Mouse (Mus musculus): ENCODE data around the gene Lemd2. TPM values are rescaled to one million over a fixed set of nuclear protein-coding genes. Genes with fewer than 3 reads are reported as not detected.
A peak's percentile ranks its signal among the peaks of the same experiment; 100 is the strongest.

Lemd2 gene
- polyA plus RNA-seq, 1 experiment from 2014 or later: 20.2 TPM

GRCm38 (mm10) chr17:27159169-27159568 is 45.1 kb downstream of the Lemd2 start:
- no peaks in the 10 kb centered on the region for H3K36me3 ChIP-seq
- H3K9me3 ChIP-seq (replicated peaks): no peaks in the 10 kb centered on the region
- 72% methylated on average over 7 of the region's 7 CpGs for WGBS
- H3K27ac ChIP-seq: 0 out of 2 replicates have a peak overlapping the region, but pooled peaks have one; percentile 0
- H3K27me3 ChIP-seq (ENCODE audit: low read depth, poor library complexity, severe bottlenecking): no peaks in the 10 kb centered on the region
- peaks cover 25% of the 10 kb centered on the region for H3K4me1 ChIP-seq
- H3K4me3 ChIP-seq: no peak overlapping the region
- no peak for DNase-seq (ENCODE audit: low spot score)

- Histone ChIP-seq H3K27me3 (ENCODE audit: low read depth, poor library complexity, severe bottlenecking) (no peaks in the 10 kb centered on the region), H3K27ac (0 out of 2 replicates have a peak overlapping the region, but pooled peaks have one; percentile 0), H3K9me3 (replicated peaks) (no peaks in the 10 kb centered on the region), H3K4me1 (peaks cover 32% of the 10 kb centered on the region), H3K4me3 (no peak overlapping the region), H3K36me3 (no peaks in the 10 kb centered on the region)
- 84% methylated on average over 6 of the region's 6 CpGs for WGBS
- DNase-seq (ENCODE audit: low spot score): no peak
Measured at GRCm38 (mm10) chr17:27158439-27158838, 45.8 kb downstream of the Lemd2 start.

- Histone ChIP-seq H3K9me3 (replicated peaks) (no peaks in the 10 kb centered on the region), H3K4me3 (no peak overlapping the region), H3K4me1 (peaks cover 51% of the 10 kb centered on the region), H3K27ac (no peak overlapping the region; the same call in 1 of the 2 replicates), H3K36me3 (no peaks in the 10 kb centered on the region), H3K27me3 (ENCODE audit: low read depth, poor library complexity, severe bottlenecking) (no peaks in the 10 kb centered on the region)
- 87% methylated on average over 8 of the region's 8 CpGs for WGBS
- DNase-seq (ENCODE audit: low spot score): no peak
Measured at GRCm38 (mm10) chr17:27155752-27156151, 48.5 kb downstream of the Lemd2 start.

GRCm38 (mm10) chr17:27154881-27155280 is 49.4 kb downstream of the Lemd2 start:
- DNase-seq (ENCODE audit: low spot score): no peak
- no peaks in the 10 kb centered on the region for H3K27me3 ChIP-seq (ENCODE audit: low read depth, poor library complexity, severe bottlenecking)
- H3K27ac ChIP-seq: peak overlapping the region; percentile 56; the same call in 1 of the 2 replicates
- no peaks in the 10 kb centered on the region for H3K9me3 ChIP-seq (replicated peaks)
- H3K4me3 ChIP-seq: no peak overlapping the region
- H3K4me1 ChIP-seq: peaks cover 55% of the 10 kb centered on the region
- 79% methylated on average over 6 of the region's 6 CpGs for WGBS
- no peaks in the 10 kb centered on the region for H3K36me3 ChIP-seq

- 92% methylated on average over 14 of the region's 14 CpGs for WGBS
- no peaks in the 10 kb centered on the region for H3K27me3 ChIP-seq (ENCODE audit: low read depth, poor library complexity, severe bottlenecking)
- H3K9me3 ChIP-seq (replicated peaks): no peaks in the 10 kb centered on the region
- peak overlapping the region; percentile 56; the same call in 1 of the 2 replicates for H3K27ac ChIP-seq
- no peak overlapping the region for H3K4me3 ChIP-seq
- peaks cover 57% of the 10 kb centered on the region for H3K4me1 ChIP-seq
- no peak for DNase-seq (ENCODE audit: low spot score)
- H3K36me3 ChIP-seq: no peaks in the 10 kb centered on the region
Measured at GRCm38 (mm10) chr17:27154256-27154655, 50.0 kb downstream of the Lemd2 start.

- 85% methylated on average over 9 of the region's 9 CpGs for WGBS
- H3K27ac ChIP-seq: peak overlapping the region; percentile 67
- DNase-seq (ENCODE audit: low spot score): no peak
- no peaks in the 10 kb centered on the region for H3K36me3 ChIP-seq
- no peak overlapping the region for H3K4me3 ChIP-seq
- no peaks in the 10 kb centered on the region for H3K9me3 ChIP-seq (replicated peaks)
- peaks cover 60% of the 10 kb centered on the region for H3K4me1 ChIP-seq
- no peaks in the 10 kb centered on the region for H3K27me3 ChIP-seq (ENCODE audit: low read depth, poor library complexity, severe bottlenecking)
Measured at GRCm38 (mm10) chr17:27153773-27154193, 50.5 kb downstream of the Lemd2 start.

GRCm38 (mm10) chr17:27152976-27153723 is 51.1 kb downstream of the Lemd2 start:
- Histone ChIP-seq H3K9me3 (replicated peaks) (no peaks in the 10 kb centered on the region), H3K27me3 (ENCODE audit: low read depth, poor library complexity, severe bottlenecking) (no peaks in the 10 kb centered on the region), H3K4me1 (peaks cover 63% of the 10 kb centered on the region), H3K27ac (peak overlapping the region; percentile 67), H3K36me3 (no peaks in the 10 kb centered on the region), H3K4me3 (no peak overlapping the region)
- WGBS: 71% methylated on average over 8 of the region's 8 CpGs
- DNase-seq (ENCODE audit: low spot score): no peak

- no peaks in the 10 kb centered on the region for H3K27me3 ChIP-seq (ENCODE audit: low read depth, poor library complexity, severe bottlenecking)
- peaks cover 71% of the 10 kb centered on the region for H3K4me1 ChIP-seq
- WGBS: 73% methylated on average over 8 of the region's 8 CpGs
- H3K36me3 ChIP-seq: no peaks in the 10 kb centered on the region
- H3K27ac ChIP-seq: no peak overlapping the region
- H3K4me3 ChIP-seq: no peak overlapping the region
- H3K9me3 ChIP-seq (replicated peaks): no peaks in the 10 kb centered on the region
- no peak for DNase-seq (ENCODE audit: low spot score)
Measured at GRCm38 (mm10) chr17:27151411-27151810, 52.9 kb downstream of the Lemd2 start.

- Histone ChIP-seq H3K36me3 (no peaks in the 10 kb centered on the region), H3K4me3 (no peak overlapping the region), H3K27ac (no peak overlapping the region), H3K4me1 (peaks cover 72% of the 10 kb centered on the region), H3K27me3 (ENCODE audit: low read depth, poor library complexity, severe bottlenecking) (no peaks in the 10 kb centered on the region), H3K9me3 (replicated peaks) (no peaks in the 10 kb centered on the region)
- 84% methylated on average over 7 of the region's 7 CpGs for WGBS
- DNase-seq (ENCODE audit: low spot score): no peak
Measured at GRCm38 (mm10) chr17:27150871-27151270, 53.4 kb downstream of the Lemd2 start.

GRCm38 (mm10) chr17:27146323-27146923 is 57.8 kb downstream of the Lemd2 start:
- Histone ChIP-seq H3K4me1 (peaks cover 60% of the 10 kb centered on the region), H3K36me3 (no peaks in the 10 kb centered on the region), H3K27me3 (ENCODE audit: low read depth, poor library complexity, severe bottlenecking) (peaks cover 10% of the 10 kb centered on the region; the same call in 1 of the 2 replicates), H3K4me3 (peak overlapping the region; percentile 18), H3K27ac (peak overlapping the region; percentile 39; the same call in 1 of the 2 replicates), H3K9me3 (replicated peaks) (no peaks in the 10 kb centered on the region)
- WGBS: 15% methylated on average over 8 of the region's 8 CpGs
- DNase-seq (ENCODE audit: low spot score): no peak

- Histone ChIP-seq H3K27me3 (ENCODE audit: low read depth, poor library complexity, severe bottlenecking) (peaks cover 10% of the 10 kb centered on the region; the same call in 1 of the 2 replicates), H3K27ac (no peak overlapping the region), H3K9me3 (replicated peaks) (no peaks in the 10 kb centered on the region), H3K4me3 (no peak overlapping the region), H3K36me3 (no peaks in the 10 kb centered on the region), H3K4me1 (peaks cover 66% of the 10 kb centered on the region)
- WGBS: 92% methylated on average over 4 of the region's 4 CpGs
- no peak for DNase-seq (ENCODE audit: low spot score)
Measured at GRCm38 (mm10) chr17:27144152-27144551, 60.1 kb downstream of the Lemd2 start.

- no peak for DNase-seq (ENCODE audit: low spot score)
- no peak overlapping the region for H3K4me3 ChIP-seq
- WGBS: 68% methylated on average over 10 of the region's 10 CpGs
- H3K36me3 ChIP-seq: no peaks in the 10 kb centered on the region
- peaks cover 10% of the 10 kb centered on the region; the same call in 1 of the 2 replicates for H3K27me3 ChIP-seq (ENCODE audit: low read depth, poor library complexity, severe bottlenecking)
- H3K9me3 ChIP-seq (replicated peaks): no peaks in the 10 kb centered on the region
- H3K4me1 ChIP-seq: peaks cover 58% of the 10 kb centered on the region
- H3K27ac ChIP-seq: peak overlapping the region; percentile 50; the same call in 1 of the 2 replicates
Measured at GRCm38 (mm10) chr17:27141971-27142450, 62.3 kb downstream of the Lemd2 start.

- WGBS: 71% methylated on average over 9 of the region's 9 CpGs
- H3K4me1 ChIP-seq: peaks cover 44% of the 10 kb centered on the region
- H3K27ac ChIP-seq: peak overlapping the region; percentile 36; the same call in 1 of the 2 replicates
Measured at GRCm38 (mm10) chr17:27140262-27140661, 64.0 kb downstream of the Lemd2 start.

More at GRCm38 (mm10) chr17:27140262-27140661, 64.0 kb downstream of the Lemd2 start:
- DNase-seq (ENCODE audit: low spot score): no peak
- H3K4me3 ChIP-seq: no peak overlapping the region
- peaks cover 10% of the 10 kb centered on the region; the same call in 1 of the 2 replicates for H3K27me3 ChIP-seq (ENCODE audit: low read depth, poor library complexity, severe bottlenecking)
- H3K9me3 ChIP-seq (replicated peaks): no peaks in the 10 kb centered on the region
- no peaks in the 10 kb centered on the region for H3K36me3 ChIP-seq

All from limb, embryonic 10.5 days (tissue).